Mouse (Mus musculus) CH12.LX (cell line): Measurements from ENCODE around the gene Mknk1.

ENCODE experiments used
- CTCF ChIP-seq, 2 experiments: IDR thresholded peaks in 1 of 2; conservative IDR thresholded peaks in 1 of 2; 2 replicates each; pipeline ENCODE4 v1.5.1; 2011 to 2012; ENCODE audit warnings: low read depth in 2 of 2, low read length in 2 of 2, improper control_type of control experiment in 1 of 2, inconsistent platforms in 1 of 2, mild to moderate bottlenecking in 1 of 2, moderate library complexity in 1 of 2
- E2F4 ChIP-seq: IDR thresholded peaks from 2 replicates; pipeline ENCODE4 v1.6.1; 2011; ENCODE audit warnings: low read depth, low read length, improper control_type of control experiment; ENCODE audit not compliant: insufficient replicate concordance
- EP300 ChIP-seq: IDR thresholded peaks from 2 replicates; pipeline ENCODE4 v1.6.1; 2011; ENCODE audit warnings: low read length, improper control_type of control experiment
- KAT2A ChIP-seq: IDR thresholded peaks from 2 replicates; pipeline ENCODE4 v1.6.1; 2012; ENCODE audit warnings: low read length, improper control_type of control experiment, inconsistent platforms; ENCODE audit not compliant: insufficient replicate concordance
- MEF2A ChIP-seq: IDR thresholded peaks from 2 replicates; pipeline ENCODE4 v1.6.1; 2014; ENCODE audit warnings: low read depth, mild to moderate bottlenecking, inconsistent platforms, low read length, improper control_type of control experiment, borderline replicate concordance
- NRF1 ChIP-seq: IDR thresholded peaks from 2 replicates; pipeline ENCODE4 v1.6.1; 2014; ENCODE audit warnings: low read depth, mild to moderate bottlenecking, inconsistent platforms, low read length, improper control_type of control experiment, moderate library complexity
- POLR2A ChIP-seq: IDR thresholded peaks from 2 replicates; pipeline ENCODE4 v1.6.1; 2011; ENCODE audit warnings: low read depth, mild to moderate bottlenecking, improper control_type of control experiment, low read length
- TBP ChIP-seq: conservative IDR thresholded peaks from 2 replicates; pipeline ENCODE4 v1.6.1; 2011; ENCODE audit warnings: low read depth, low read length, improper control_type of control experiment
- USF1 ChIP-seq: IDR thresholded peaks from 2 replicates; pipeline ENCODE4 v1.6.1; 2014; ENCODE audit warnings: low read depth, mild to moderate bottlenecking, inconsistent platforms, low read length, improper control_type of control experiment
- ZNF384 ChIP-seq: IDR thresholded peaks from 2 replicates; pipeline ENCODE4 v1.6.1; 2012; ENCODE audit warnings: low read depth, low read length, improper control_type of control experiment, inconsistent platforms

DNA sequence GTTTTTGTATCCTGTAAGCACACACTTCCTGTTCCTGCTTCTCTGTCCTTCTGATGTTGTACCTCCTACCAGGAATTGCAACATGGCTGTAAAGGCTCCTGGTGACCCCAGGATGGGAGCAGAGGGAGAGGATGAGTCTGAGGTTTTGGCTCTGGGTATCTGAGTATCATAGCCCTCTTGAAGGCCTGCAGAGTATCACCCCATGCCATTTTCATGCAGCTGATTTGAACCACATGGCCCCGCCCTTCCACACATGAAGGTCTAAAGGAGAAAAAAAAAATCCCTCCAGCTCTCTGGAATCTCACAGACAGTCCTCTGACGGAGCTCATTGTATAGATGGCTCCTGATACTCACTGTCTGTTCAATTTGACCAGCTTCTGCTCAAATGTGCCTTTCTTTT, 11.1 kb downstream of the Mknk1 start:
- TF ChIP-seq E2F4 = no peak
- TF ChIP-seq USF1 = no peak
- no peak for TF ChIP-seq CTCF (conservative IDR thresholded peaks at IDR 0.05 in 1 of 2, IDR thresholded peaks at IDR 0.05 in 1 of 2; ENCODE audit: low read depth in 2 of 2, low read length in 2 of 2)
- no peak for TF ChIP-seq KAT2A
- TF ChIP-seq ZNF384 = no peak
- no peak for TF ChIP-seq POLR2A
- no peak for TF ChIP-seq TBP
- TF ChIP-seq MEF2A = no peak
- TF ChIP-seq EP300 = no peak
- no peak for TF ChIP-seq NRF1
